Mouse (Mus musculus) adipose tissue, adult 10 weeks (tissue): ENCODE measurements around the gene Spag7. TPM values are rescaled to one million over a fixed set of nuclear protein-coding genes. Genes with fewer than 3 reads are reported as not detected.

Experiments
- polyA plus RNA-seq: library from polyadenylated mRNA; stranded (reverse); fragments of 350-450 nt; fragmentation: Illumina TruSeq; extraction: RNeasy Lipid Tissue Mini Kit (QIAGEN cat#74804); gene quantifications from one replicate; pipeline ENCODE4 v1.2.3, GENCODE M21; 2014; ENCODE audit warnings: low read depth, low replicate concordance

Gene Spag7
- polyA plus RNA-seq: 75.7 TPM

DNA sequence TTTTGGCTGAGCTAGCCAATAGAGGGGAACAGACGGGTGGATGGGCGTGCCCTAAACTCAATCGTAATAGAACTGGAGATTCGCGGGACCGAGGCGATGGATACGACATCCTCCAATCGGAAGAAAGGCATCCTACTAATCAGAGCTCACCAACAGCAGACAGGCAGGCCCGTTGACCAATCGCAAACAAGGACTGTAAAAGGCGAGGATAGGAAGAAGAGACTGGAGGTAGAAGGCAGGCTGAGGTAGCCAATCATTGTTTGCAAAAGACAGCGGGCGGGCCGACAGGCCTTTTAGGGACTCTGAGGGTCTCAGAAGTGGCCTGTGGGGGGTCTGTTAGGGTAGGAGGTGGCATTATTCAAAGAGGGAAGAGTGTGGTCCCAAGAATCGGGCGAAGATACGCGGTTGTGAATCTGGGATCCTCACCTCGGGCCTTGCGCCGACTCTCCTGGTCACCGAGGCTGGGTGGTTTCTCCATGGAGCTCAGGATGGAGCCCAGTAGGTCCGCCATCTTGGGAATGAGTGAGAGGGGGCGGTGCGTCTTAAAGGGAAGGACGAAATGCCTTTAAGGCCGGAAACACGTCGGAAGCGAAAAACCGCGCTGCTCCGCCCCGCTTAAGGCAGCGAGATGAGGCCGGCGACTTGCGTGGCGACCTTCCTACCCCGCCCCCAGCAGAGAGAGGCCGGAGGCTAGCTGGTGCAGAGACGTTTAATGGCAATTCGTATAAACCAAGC, at the start of gene Spag7:
TSS of gene Spag7 (minus strand) at position 646 of the 735 bp plus-strand sequence.

GRCm38 (mm10) chr11:70699722-70700556, 30.7 kb upstream of the Spag7 start, which contains the start of the genes Inca1 and Kif1c:
Gene Inca1, minus strand, starts transcription at chr11:70700155.
Gene Kif1c, plus strand, starts transcription at chr11:70700548.

GRCm38 (mm10) chr11:70687601-70688199, 18.5 kb upstream of the Spag7 start, which contains the start of gene Camta2:
Gene Camta2, minus strand, starts transcription at chr11:70688105.

GRCm38 (mm10) chr11:70656964-70657363, 12.3 kb downstream of the Spag7 start, which contains the start of gene Eno3:
Gene Eno3, plus strand, starts transcription at chr11:70657202.

GRCm38 (mm10) chr11:70654198-70654922, 14.9 kb downstream of the Spag7 start, which contains the start of gene Pfn1:
Gene Pfn1, minus strand, starts transcription at chr11:70654644.

DNA sequence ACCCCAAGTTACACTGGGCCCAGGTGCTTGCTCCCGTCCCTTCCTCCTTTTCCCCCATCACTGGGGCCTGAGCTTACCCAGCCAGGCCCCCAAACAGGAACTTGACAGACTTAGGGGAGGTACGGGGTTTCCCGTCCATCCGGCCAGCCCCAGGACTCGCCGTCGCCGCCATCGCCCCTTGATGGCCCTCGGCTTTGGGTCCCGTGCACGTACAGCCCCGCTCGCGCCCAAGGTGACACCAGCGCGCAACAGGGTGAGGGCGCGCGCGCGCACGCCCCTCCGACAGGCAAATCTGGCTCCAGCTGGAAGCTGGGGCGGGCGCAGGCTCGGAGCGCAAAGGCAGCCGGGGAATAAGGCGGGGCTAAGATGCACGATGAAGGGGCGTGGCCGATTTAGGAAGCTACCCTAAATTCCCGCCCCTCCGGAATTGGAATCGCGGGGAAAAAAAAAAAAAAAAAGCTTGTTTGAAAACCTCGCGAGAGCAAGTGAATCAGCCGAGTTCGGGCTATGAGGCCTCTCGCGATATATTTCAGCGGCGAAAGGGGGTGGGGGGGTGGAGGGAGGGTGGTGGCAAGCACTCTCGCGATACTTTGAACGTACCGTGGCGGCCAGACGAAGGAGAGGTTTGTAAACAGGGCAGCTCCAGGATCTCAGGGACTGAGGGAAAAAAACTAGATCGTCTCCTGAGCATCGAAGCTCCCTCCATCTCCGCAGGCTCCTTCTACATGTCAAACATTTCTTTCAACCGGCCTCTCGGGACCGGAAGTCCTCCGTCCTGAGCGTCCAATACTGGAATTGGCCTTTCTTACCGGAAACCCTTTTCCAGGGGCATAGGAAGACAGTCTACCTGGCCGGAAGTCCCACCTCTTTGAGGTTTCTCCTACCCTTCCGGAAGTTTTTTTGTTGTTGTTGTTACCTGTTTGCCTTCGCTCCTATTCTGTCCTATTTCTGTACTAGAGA, 22.2 kb downstream of the Spag7 start, which contains the start of the genes Rnf167 and Slc25a11:
TSS of gene Rnf167 (plus strand) at position 545 of the 960 bp plus-strand sequence.
TSS of gene Slc25a11 (minus strand) at position 789 of the 960 bp plus-strand sequence.

GRCm38 (mm10) chr11:70638714-70639278, 30.4 kb downstream of the Spag7 start, which contains the start of gene Gp1ba:
Gene Gp1ba, plus strand, starts transcription at chr11:70639122.

DNA sequence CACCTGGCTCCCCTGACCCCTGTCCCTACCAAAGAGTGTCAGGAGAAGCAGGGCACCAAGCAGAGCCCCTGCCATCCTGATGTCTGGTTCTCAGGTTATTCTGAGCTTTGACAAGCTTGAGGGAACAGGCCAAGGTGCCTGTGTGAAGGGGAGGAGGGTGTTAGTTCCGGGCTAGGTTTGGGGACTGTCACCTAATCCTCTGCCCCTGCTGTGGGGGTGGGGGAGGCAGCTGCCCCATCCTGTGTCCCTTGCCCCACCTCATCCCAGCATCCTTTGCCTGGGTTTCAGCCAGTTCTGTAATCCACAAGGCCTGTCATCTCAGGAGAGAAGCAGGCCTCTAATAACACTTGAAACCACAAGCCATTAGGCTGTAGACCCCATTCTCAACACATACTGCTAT, 50.1 kb downstream of the Spag7 start, which contains the start of gene Chrne:
TSS of gene Chrne (minus strand) at position 116 of the 400 bp plus-strand sequence.

DNA sequence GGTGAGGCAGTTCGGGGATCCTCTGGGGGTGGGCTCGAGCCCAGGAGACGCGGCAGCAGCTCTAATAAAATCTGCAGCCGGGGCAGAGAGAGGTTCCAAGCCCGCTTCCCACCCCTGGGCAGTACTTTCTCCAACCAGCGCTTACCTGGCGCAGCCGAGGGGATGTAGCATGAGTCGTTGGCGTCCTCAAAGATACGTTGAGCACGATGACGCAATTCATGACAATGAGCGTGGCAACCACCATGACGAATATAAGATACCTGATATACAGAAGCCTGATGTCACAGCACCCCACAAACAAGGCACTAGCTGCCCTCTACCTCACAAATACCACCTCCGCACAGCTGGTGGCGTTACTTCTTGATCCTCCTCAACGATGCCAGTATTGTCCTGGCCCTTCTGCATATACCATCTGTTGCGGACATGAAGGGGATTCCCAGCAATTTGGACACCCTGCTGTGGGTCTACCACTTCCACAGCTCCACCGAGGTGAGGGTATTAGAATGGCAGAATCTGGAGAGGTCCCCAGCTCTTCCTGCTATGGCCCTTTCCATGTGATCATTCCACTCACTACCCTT, 53.6 kb downstream of the Spag7 start, which contains the start of gene 4930544D05Rik:
TSS of gene 4930544D05Rik (plus strand) at position 333 of the 578 bp plus-strand sequence.

Other genes with a start within 250 kb of the Spag7 start
- 45.5 TPM for gene Arrb2, start 236.8 kb downstream of the Spag7 start, polyA plus RNA-seq
- 24.2 TPM for gene Med11, start 217.5 kb downstream of the Spag7 start, polyA plus RNA-seq
- 5.6 TPM for gene Zmynd15, start 210.0 kb downstream of the Spag7 start, polyA plus RNA-seq
- gene Cxcl16, start 209.4 kb downstream of the Spag7 start, polyA plus RNA-seq: 14.8 TPM
- not detected for gene Tm4sf5, start 164.2 kb downstream of the Spag7 start, polyA plus RNA-seq
- gene Vmo1, start 154.8 kb downstream of the Spag7 start, polyA plus RNA-seq: not detected
- gene Gltpd2, start 150.2 kb downstream of the Spag7 start, polyA plus RNA-seq: not detected
- gene Psmb6, start 144.0 kb downstream of the Spag7 start, polyA plus RNA-seq: 235 TPM
- gene Gm40193, start 136.5 kb downstream of the Spag7 start, polyA plus RNA-seq: not detected
- 19.3 TPM for gene Pld2, start 129.4 kb downstream of the Spag7 start, polyA plus RNA-seq
- gene Mink1, start 106.5 kb downstream of the Spag7 start, polyA plus RNA-seq: 74.4 TPM
- 9.8 TPM for gene 4930544D05Rik, start 53.6 kb downstream of the Spag7 start, polyA plus RNA-seq
- gene Chrne, start 50.2 kb downstream of the Spag7 start, polyA plus RNA-seq: 0.88 TPM
- not detected for gene Gp1ba, start 30.3 kb downstream of the Spag7 start, polyA plus RNA-seq
- 80.8 TPM for gene Rnf167, start 22.2 kb downstream of the Spag7 start, polyA plus RNA-seq
- gene Slc25a11, start 21.9 kb downstream of the Spag7 start, polyA plus RNA-seq: 126 TPM
- 446 TPM for gene Pfn1, start 14.8 kb downstream of the Spag7 start, polyA plus RNA-seq
- 36.3 TPM for gene Eno3, start 12.2 kb downstream of the Spag7 start, polyA plus RNA-seq
- 27.5 TPM for gene Camta2, start 18.7 kb upstream of the Spag7 start, polyA plus RNA-seq
- 21.7 TPM for gene Inca1, start 30.7 kb upstream of the Spag7 start, polyA plus RNA-seq
- 97.3 TPM for gene Kif1c, start 31.1 kb upstream of the Spag7 start, polyA plus RNA-seq
- 6.4 TPM for gene Zfp3, start 94.8 kb upstream of the Spag7 start, polyA plus RNA-seq
- gene Scimp, start 143.2 kb upstream of the Spag7 start, polyA plus RNA-seq: 0.79 TPM
- 17.2 TPM for gene Rabep1, start 175.4 kb upstream of the Spag7 start, polyA plus RNA-seq